Mouse (Mus musculus) neural tube, embryonic 14.5 days (tissue): ENCODE data around the gene Fhod1. TPM values are rescaled to one million over a fixed set of nuclear protein-coding genes. Genes with fewer than 3 reads are reported as not detected.

Experiments
- ATAC-seq: fragments of 200-750 bp; cut with Nextera tagmentation; 2 replicates; pipeline ENCODE4 v1.8.0; 2017; ENCODE audit warnings: low read depth, mild to moderate bottlenecking, moderate TSS enrichment, moderate library complexity
- H3K27ac ChIP-seq: fragments of 300-500 bp; sonication (generic); 2 replicates; pipeline ENCODE4 v1.5.1; 2014; ENCODE audit warnings: low read depth, mild to moderate bottlenecking, control low read depth, low read length, moderate library complexity, mixed read lengths
- H3K27me3 ChIP-seq: fragments of 300-500 bp; sonication (generic); 2 replicates; pipeline ENCODE4 v1.6.1; 2014; ENCODE audit warnings: low read length; ENCODE audit not compliant: control insufficient read depth, insufficient read depth
- H3K36me3 ChIP-seq: fragments of 300-500 bp; sonication (generic); 2 replicates; pipeline ENCODE4 v1.6.1; 2014; ENCODE audit warnings: low read length, mixed read lengths; ENCODE audit not compliant: control insufficient read depth, insufficient read depth
- H3K4me1 ChIP-seq: fragments of 300-500 bp; sonication (generic); 2 replicates; pipeline ENCODE4 v1.6.1; 2014; ENCODE audit warnings: low read length; ENCODE audit not compliant: control insufficient read depth, insufficient read depth
- H3K4me2 ChIP-seq: fragments of 300-500 bp; sonication (generic); 2 replicates; pipeline ENCODE4 v1.6.1; 2014; ENCODE audit warnings: mild to moderate bottlenecking, low read depth, low read length, control low read depth
- H3K4me3 ChIP-seq: fragments of 300-500 bp; sonication (generic); 2 replicates; pipeline ENCODE4 v1.5.1; 2014; ENCODE audit warnings: low read depth, low read length, control low read depth, mixed read lengths
- H3K9ac ChIP-seq: fragments of 300-500 bp; sonication (generic); replicated peaks from 2 replicates; pipeline ENCODE4 v1.6.1; 2014; ENCODE audit warnings: low read depth, mild to moderate bottlenecking, control low read depth, low read length, mixed read lengths
- H3K9me3 ChIP-seq: fragments of 300-500 bp; sonication (generic); 2 replicates; pipeline ENCODE4 v1.6.1; 2016; ENCODE audit warnings: low read length; ENCODE audit not compliant: control insufficient read depth
- WGBS: fragments of 180-500 bp; shearing (Covaris S2); extraction: QIAGEN DNeasy Blood & Tissue Kit; methylation state at CpG from one replicate; pipeline ENCODE4 v1.1.7; 2014; 5-methylcytosine and 5-hydroxymethylcytosine counted together
- polyA plus RNA-seq: library from polyadenylated mRNA; unstranded; fragments of >200 nt; fragmentation: Nextera tagmentation; extraction: Ambion mirVana; gene quantifications from 2 replicates; pipeline ENCODE4 v1.2.1, GENCODE M21; 2014

The Fhod1 gene
- polyA plus RNA-seq, 1 experiment from 2014 or later: 0.88 TPM

GRCm38 (mm10) chr8:105305211-105306145 is 42.3 kb downstream of the Fhod1 start, which contains the start of gene Elmo3:
Gene Elmo3, plus strand, starts transcription at chr8:105305601.
- ATAC-seq: peak; percentile 46
- Histone ChIP-seq H3K4me1 (peaks cover 12% of the 10 kb centered on the region; the same call in 1 of the 2 replicates), H3K27ac (0 out of 2 replicates have a peak within 1 kb of the TSS, but pooled peaks have one; percentile 31), H3K9me3 (no peaks in the 10 kb centered on the region), H3K4me3 (no peak within 1 kb of the TSS), H3K4me2 (peak within 1 kb of the TSS; percentile 9), H3K36me3 (peaks cover 33% of the 10 kb centered on the region), H3K9ac (0 out of 2 replicates have a peak within 1 kb of the TSS, but pooled peaks have one; percentile 12), H3K27me3 (no peaks in the 10 kb centered on the region)
- 10% methylated on average over 28 of the region's 30 CpGs for WGBS

GRCm38 (mm10) chr8:105304325-105305210 is 43.2 kb downstream of the Fhod1 start:
- Histone ChIP-seq H3K27me3 (no peaks in the 10 kb centered on the region), H3K9ac (no peak overlapping the region), H3K27ac (no peak overlapping the region), H3K4me2 (no peak overlapping the region), H3K9me3 (no peaks in the 10 kb centered on the region), H3K36me3 (peaks cover 42% of the 10 kb centered on the region), H3K4me3 (no peak overlapping the region), H3K4me1 (peaks cover 12% of the 10 kb centered on the region; the same call in 1 of the 2 replicates)
- ATAC-seq: peak; percentile 22; the same call in 1 of the 2 replicates
- 71% methylated on average over 9 of the region's 9 CpGs for WGBS

- 82% methylated on average over 9 of the region's 9 CpGs for WGBS
- H3K36me3 ChIP-seq: peaks cover 42% of the 10 kb centered on the region
- H3K9ac ChIP-seq: no peak overlapping the region
- no peak overlapping the region for H3K27ac ChIP-seq
- peaks cover 13% of the 10 kb centered on the region for H3K4me1 ChIP-seq
- H3K4me3 ChIP-seq: no peak overlapping the region
- no peaks in the 10 kb centered on the region for H3K9me3 ChIP-seq
- H3K27me3 ChIP-seq: no peaks in the 10 kb centered on the region
- H3K4me2 ChIP-seq: no peak overlapping the region
- no peak for ATAC-seq
Measured at GRCm38 (mm10) chr8:105303874-105304273, 43.9 kb downstream of the Fhod1 start.

- no peak overlapping the region for H3K9ac ChIP-seq
- H3K27me3 ChIP-seq: no peaks in the 10 kb centered on the region
- peaks cover 42% of the 10 kb centered on the region for H3K36me3 ChIP-seq
- H3K4me3 ChIP-seq: no peak overlapping the region
- no peak overlapping the region for H3K4me2 ChIP-seq
- H3K4me1 ChIP-seq: peaks cover 18% of the 10 kb centered on the region
- no peak overlapping the region for H3K27ac ChIP-seq
- H3K9me3 ChIP-seq: no peaks in the 10 kb centered on the region
- WGBS: 88% methylated on average over 8 of the region's 8 CpGs
- no peak for ATAC-seq
Measured at GRCm38 (mm10) chr8:105303396-105303795, 44.4 kb downstream of the Fhod1 start.

- Histone ChIP-seq H3K9ac (no peak overlapping the region), H3K9me3 (no peaks in the 10 kb centered on the region), H3K4me2 (no peak overlapping the region), H3K4me1 (peaks cover 14% of the 10 kb centered on the region), H3K27ac (no peak overlapping the region), H3K4me3 (no peak overlapping the region), H3K27me3 (no peaks in the 10 kb centered on the region), H3K36me3 (peaks cover 30% of the 10 kb centered on the region)
- WGBS: 95% methylated on average over 8 of the region's 8 CpGs
- ATAC-seq: no peak
Measured at GRCm38 (mm10) chr8:105299962-105300361, 47.8 kb downstream of the Fhod1 start.

- Histone ChIP-seq H3K36me3 (peaks cover 30% of the 10 kb centered on the region), H3K27me3 (no peaks in the 10 kb centered on the region), H3K27ac (no peak overlapping the region), H3K9ac (peak overlapping the region; percentile 87), H3K4me2 (peak overlapping the region; percentile 98), H3K9me3 (no peaks in the 10 kb centered on the region), H3K4me3 (peak overlapping the region; percentile 95), H3K4me1 (peaks cover 11% of the 10 kb centered on the region)
- ATAC-seq: no peak
- WGBS: 65% methylated on average over 18 of the region's 18 CpGs
Measured at GRCm38 (mm10) chr8:105298351-105299252, 49.2 kb downstream of the Fhod1 start.

GRCm38 (mm10) chr8:105297511-105298192 is 50.1 kb downstream of the Fhod1 start, which contains the start of gene E2f4:
Gene E2f4, plus strand, starts transcription at chr8:105297663.
- Histone ChIP-seq H3K36me3 (peaks cover 24% of the 10 kb centered on the region), H3K27ac (peak within 1 kb of the TSS; percentile 44), H3K4me2 (peak within 1 kb of the TSS; percentile 98), H3K4me3 (peak within 1 kb of the TSS; percentile 95), H3K9me3 (no peaks in the 10 kb centered on the region), H3K9ac (peak within 1 kb of the TSS; percentile 87), H3K4me1 (peaks cover 11% of the 10 kb centered on the region), H3K27me3 (no peaks in the 10 kb centered on the region)
- WGBS: under 1% methylated on average over 58 of the region's 58 CpGs
- peak; percentile 90 for ATAC-seq
